Mouse (Mus musculus): ENCODE results near the gene Itgb2. TPM values are rescaled to one million over a fixed set of nuclear protein-coding genes. Genes with fewer than 3 reads are reported as not detected.

The Itgb2 gene
- polyA plus RNA-seq, 1 experiment from 2014 or later = 1.5 TPM

DNA sequence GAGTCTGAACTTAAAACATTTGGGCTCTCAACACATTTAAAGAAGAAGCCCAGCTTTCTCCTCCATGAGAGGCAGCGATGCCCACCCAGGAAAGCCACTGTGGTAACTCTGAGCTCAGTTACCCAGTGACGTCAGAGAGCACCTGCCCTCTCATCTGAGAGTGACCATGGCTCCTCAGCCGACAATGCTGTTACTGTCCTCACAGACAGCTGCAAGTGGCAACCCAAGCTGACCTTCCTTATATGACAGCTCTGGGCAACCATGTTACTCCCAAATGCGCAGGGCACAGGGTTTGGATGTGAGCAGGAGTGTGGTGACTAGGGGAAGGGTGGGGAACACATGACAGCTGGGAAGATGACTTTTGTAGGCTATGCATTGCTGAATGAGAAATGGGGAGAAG, 23.2 kb downstream of the Itgb2 start:
- WGBS = 66% methylated on average over 4 of the region's 4 CpGs
- Histone ChIP-seq H3K9ac (ENCODE audit: low read length) (no peak overlapping the region), H3K4me1 (ENCODE audit: control insufficient read depth in 2 of 2, insufficient read depth in 2 of 2, low read length in 2 of 2) (0 out of 4 replicates have a peak, but pooled peaks cover 0 to 4% of the 10 kb centered on the region in 2 experiments), H3K4me2 (ENCODE audit: low read length) (no peak overlapping the region), H3K9me3 (ENCODE audit: control insufficient read depth, low read length) (no peaks in the 10 kb centered on the region), H3K4me3 (ENCODE audit: control insufficient read depth in 1 of 2, insufficient read depth in 1 of 2, low read depth in 1 of 2, low read length in 2 of 2) (no peak overlapping the region), H3K27ac (replicated peaks in 1 of 2; ENCODE audit: control insufficient read depth in 1 of 2, insufficient read depth in 1 of 2, low read depth in 2 of 2, low read length in 2 of 2) (no peak overlapping the region), H3K36me3 (ENCODE audit: control insufficient read depth, insufficient read depth, low read length) (no peaks in the 10 kb centered on the region), H3K27me3 (ENCODE audit: control insufficient read depth, insufficient read depth, low read length) (no peaks in the 10 kb centered on the region)
- no peak for ATAC-seq (ENCODE audit: insufficient number of reproducible peaks, insufficient read depth, low FRiP score, low read depth)

DNA sequence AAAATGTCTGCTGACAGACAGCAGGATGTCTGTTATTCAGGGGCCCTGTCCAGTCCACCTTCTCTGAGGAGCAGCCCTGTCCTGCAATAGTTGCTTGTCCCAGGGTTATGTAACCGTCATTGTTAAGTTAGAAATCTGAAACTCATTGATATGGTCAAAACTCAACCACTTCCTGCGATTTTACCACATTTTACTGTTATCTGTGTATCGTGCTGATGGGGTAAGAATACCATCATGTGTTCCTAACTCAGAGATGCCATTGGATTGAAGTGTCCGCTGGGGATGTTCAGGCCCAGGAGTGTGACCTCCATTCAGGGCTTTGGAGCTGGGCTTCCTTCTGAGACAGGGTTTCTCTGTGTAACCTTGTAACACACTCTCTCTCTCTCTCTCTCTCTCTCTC, 24.9 kb downstream of the Itgb2 start:
- no peak overlapping the region for H3K4me2 ChIP-seq (ENCODE audit: low read length)
- H3K27me3 ChIP-seq (ENCODE audit: control insufficient read depth, insufficient read depth, low read length) = no peaks in the 10 kb centered on the region
- WGBS = 76% methylated on average over 4 of the region's 4 CpGs
- no peak overlapping the region for H3K27ac ChIP-seq (replicated peaks in 1 of 2; ENCODE audit: control insufficient read depth in 1 of 2, insufficient read depth in 1 of 2, low read depth in 2 of 2, low read length in 2 of 2)
- no peak overlapping the region for H3K9ac ChIP-seq (ENCODE audit: low read length)
- no peaks in the 10 kb centered on the region for H3K9me3 ChIP-seq (ENCODE audit: control insufficient read depth, low read length)
- H3K4me1 ChIP-seq (ENCODE audit: control insufficient read depth in 2 of 2, insufficient read depth in 2 of 2, low read length in 2 of 2) = no peaks in the 10 kb centered on the region
- no peaks in the 10 kb centered on the region for H3K36me3 ChIP-seq (ENCODE audit: control insufficient read depth, insufficient read depth, low read length)
- no peak for ATAC-seq (ENCODE audit: insufficient number of reproducible peaks, insufficient read depth, low FRiP score, low read depth)
- H3K4me3 ChIP-seq (ENCODE audit: control insufficient read depth in 1 of 2, insufficient read depth in 1 of 2, low read depth in 1 of 2, low read length in 2 of 2) = no peak overlapping the region

DNA sequence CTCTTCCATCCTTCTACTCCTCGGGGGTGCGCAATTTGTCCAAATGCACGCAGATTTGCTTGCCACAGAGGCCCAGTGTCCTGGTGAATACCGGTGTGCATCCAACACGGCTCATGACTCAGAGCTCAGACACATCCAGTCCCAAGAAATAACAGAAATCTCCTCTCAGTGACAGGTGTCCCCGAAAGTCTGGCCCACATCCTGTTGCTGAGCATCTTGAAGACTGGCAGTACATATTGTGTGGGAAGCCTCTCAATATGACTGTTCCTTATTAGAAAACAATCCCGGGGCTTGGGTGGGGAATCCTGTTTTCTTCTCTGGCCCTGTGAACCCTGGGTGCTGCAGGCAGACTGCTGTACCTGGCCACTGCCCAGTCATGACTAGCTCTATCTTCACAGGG, 26.6 kb downstream of the Itgb2 start:
- H3K27ac ChIP-seq (replicated peaks in 1 of 2; ENCODE audit: control insufficient read depth in 1 of 2, insufficient read depth in 1 of 2, low read depth in 2 of 2, low read length in 2 of 2) = no peak overlapping the region
- no peaks in the 10 kb centered on the region for H3K4me1 ChIP-seq (ENCODE audit: control insufficient read depth in 2 of 2, insufficient read depth in 2 of 2, low read length in 2 of 2)
- H3K36me3 ChIP-seq (ENCODE audit: control insufficient read depth, insufficient read depth, low read length) = no peaks in the 10 kb centered on the region
- no peak for ATAC-seq (ENCODE audit: insufficient number of reproducible peaks, insufficient read depth, low FRiP score, low read depth)
- H3K27me3 ChIP-seq (ENCODE audit: control insufficient read depth, insufficient read depth, low read length) = no peaks in the 10 kb centered on the region
- 82% methylated on average over 7 of the region's 7 CpGs for WGBS
- no peaks in the 10 kb centered on the region for H3K9me3 ChIP-seq (ENCODE audit: control insufficient read depth, low read length)
- no peak overlapping the region for H3K4me2 ChIP-seq (ENCODE audit: low read length)
- no peak overlapping the region for H3K9ac ChIP-seq (ENCODE audit: low read length)
- no peak overlapping the region for H3K4me3 ChIP-seq (ENCODE audit: control insufficient read depth in 1 of 2, insufficient read depth in 1 of 2, low read depth in 1 of 2, low read length in 2 of 2)

DNA sequence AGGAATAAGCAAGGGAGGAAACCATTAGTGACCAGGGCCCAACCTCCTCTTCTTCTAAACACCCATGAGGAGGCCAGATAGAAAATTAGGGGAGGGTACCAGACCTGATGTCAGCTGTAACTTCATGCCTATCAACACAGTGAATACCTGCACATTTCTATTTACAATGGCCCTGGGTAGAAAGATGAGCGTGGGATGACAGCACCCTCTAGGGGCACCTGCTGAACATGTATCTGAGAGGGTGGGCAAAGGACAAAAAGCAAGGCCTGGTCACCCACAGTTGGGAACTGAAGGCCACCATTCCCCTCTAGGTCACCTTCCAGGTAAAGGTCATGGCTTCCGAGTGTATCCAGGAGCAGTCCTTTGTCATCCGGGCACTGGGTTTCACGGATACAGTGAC, 27.6 kb downstream of the Itgb2 start:
- no peak overlapping the region for H3K27ac ChIP-seq (replicated peaks in 1 of 2; ENCODE audit: control insufficient read depth in 1 of 2, insufficient read depth in 1 of 2, low read depth in 2 of 2, low read length in 2 of 2)
- no peak overlapping the region for H3K4me2 ChIP-seq (ENCODE audit: low read length)
- no peaks in the 10 kb centered on the region for H3K4me1 ChIP-seq (ENCODE audit: control insufficient read depth in 2 of 2, insufficient read depth in 2 of 2, low read length in 2 of 2)
- H3K9ac ChIP-seq (ENCODE audit: low read length) = no peak overlapping the region
- H3K4me3 ChIP-seq (ENCODE audit: control insufficient read depth in 1 of 2, insufficient read depth in 1 of 2, low read depth in 1 of 2, low read length in 2 of 2) = no peak overlapping the region
- H3K36me3 ChIP-seq (ENCODE audit: control insufficient read depth, insufficient read depth, low read length) = no peaks in the 10 kb centered on the region
- no peaks in the 10 kb centered on the region for H3K9me3 ChIP-seq (ENCODE audit: control insufficient read depth, low read length)
- ATAC-seq (ENCODE audit: insufficient number of reproducible peaks, insufficient read depth, low FRiP score, low read depth) = no peak
- no peaks in the 10 kb centered on the region for H3K27me3 ChIP-seq (ENCODE audit: control insufficient read depth, insufficient read depth, low read length)
- WGBS = 84% methylated on average over 4 of the region's 4 CpGs

DNA sequence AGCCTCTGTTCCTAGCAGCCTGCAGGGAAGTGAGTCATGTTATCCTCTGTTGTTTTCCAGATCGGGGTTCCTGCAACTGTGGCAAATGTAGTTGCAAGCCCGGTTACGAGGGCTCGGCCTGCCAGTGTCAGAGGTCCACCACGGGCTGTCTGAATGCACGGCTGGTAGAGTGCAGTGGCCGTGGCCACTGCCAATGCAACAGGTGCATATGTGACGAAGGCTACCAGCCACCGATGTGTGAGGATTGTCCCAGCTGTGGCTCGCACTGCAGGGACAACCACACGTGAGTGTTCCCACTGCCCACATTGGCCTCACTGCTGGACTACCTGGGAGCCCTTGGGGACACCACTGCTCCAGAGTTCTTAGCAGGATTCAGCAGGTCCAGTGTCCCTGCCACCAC, 30.0 kb downstream of the Itgb2 start:
- 78% methylated on average over 11 of the region's 11 CpGs for WGBS
- Histone ChIP-seq H3K27me3 (ENCODE audit: control insufficient read depth, insufficient read depth, low read length) (no peaks in the 10 kb centered on the region), H3K4me3 (ENCODE audit: control insufficient read depth in 1 of 2, insufficient read depth in 1 of 2, low read depth in 1 of 2, low read length in 2 of 2) (no peak overlapping the region), H3K4me1 (ENCODE audit: control insufficient read depth in 2 of 2, insufficient read depth in 2 of 2, low read length in 2 of 2) (no peaks in the 10 kb centered on the region), H3K27ac (replicated peaks in 1 of 2; ENCODE audit: control insufficient read depth in 1 of 2, insufficient read depth in 1 of 2, low read depth in 2 of 2, low read length in 2 of 2) (no peak overlapping the region), H3K36me3 (ENCODE audit: control insufficient read depth, insufficient read depth, low read length) (no peaks in the 10 kb centered on the region), H3K9ac (ENCODE audit: low read length) (no peak overlapping the region), H3K9me3 (ENCODE audit: control insufficient read depth, low read length) (no peaks in the 10 kb centered on the region), H3K4me2 (ENCODE audit: low read length) (no peak overlapping the region)
- no peak for ATAC-seq (ENCODE audit: insufficient number of reproducible peaks, insufficient read depth, low FRiP score, low read depth)

DNA sequence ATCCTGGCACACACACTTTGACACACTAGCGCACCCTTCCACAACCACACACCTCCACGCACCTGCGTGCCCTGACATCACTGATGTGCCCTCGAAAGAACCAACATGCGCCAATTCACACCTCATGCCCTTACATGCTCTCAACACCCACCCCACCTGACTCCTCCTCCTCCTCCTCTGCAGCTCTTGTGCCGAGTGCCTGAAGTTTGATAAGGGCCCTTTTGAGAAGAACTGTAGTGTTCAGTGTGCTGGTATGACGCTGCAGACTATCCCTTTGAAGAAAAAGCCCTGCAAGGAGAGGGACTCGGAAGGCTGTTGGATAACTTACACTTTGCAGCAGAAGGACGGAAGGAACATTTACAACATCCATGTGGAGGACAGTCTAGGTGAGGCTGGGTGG, 30.8 kb downstream of the Itgb2 start:
- Histone ChIP-seq H3K27me3 (ENCODE audit: control insufficient read depth, insufficient read depth, low read length) (no peaks in the 10 kb centered on the region), H3K27ac (replicated peaks in 1 of 2; ENCODE audit: control insufficient read depth in 1 of 2, insufficient read depth in 1 of 2, low read depth in 2 of 2, low read length in 2 of 2) (no peak overlapping the region), H3K4me1 (ENCODE audit: control insufficient read depth in 2 of 2, insufficient read depth in 2 of 2, low read length in 2 of 2) (no peaks in the 10 kb centered on the region), H3K4me3 (ENCODE audit: control insufficient read depth in 1 of 2, insufficient read depth in 1 of 2, low read depth in 1 of 2, low read length in 2 of 2) (no peak overlapping the region), H3K9me3 (ENCODE audit: control insufficient read depth, low read length) (no peaks in the 10 kb centered on the region), H3K4me2 (ENCODE audit: low read length) (no peak overlapping the region), H3K9ac (ENCODE audit: low read length) (no peak overlapping the region), H3K36me3 (ENCODE audit: control insufficient read depth, insufficient read depth, low read length) (no peaks in the 10 kb centered on the region)
- ATAC-seq (ENCODE audit: insufficient number of reproducible peaks, insufficient read depth, low FRiP score, low read depth) = no peak
- WGBS = 64% methylated on average over 9 of the region's 9 CpGs

DNA sequence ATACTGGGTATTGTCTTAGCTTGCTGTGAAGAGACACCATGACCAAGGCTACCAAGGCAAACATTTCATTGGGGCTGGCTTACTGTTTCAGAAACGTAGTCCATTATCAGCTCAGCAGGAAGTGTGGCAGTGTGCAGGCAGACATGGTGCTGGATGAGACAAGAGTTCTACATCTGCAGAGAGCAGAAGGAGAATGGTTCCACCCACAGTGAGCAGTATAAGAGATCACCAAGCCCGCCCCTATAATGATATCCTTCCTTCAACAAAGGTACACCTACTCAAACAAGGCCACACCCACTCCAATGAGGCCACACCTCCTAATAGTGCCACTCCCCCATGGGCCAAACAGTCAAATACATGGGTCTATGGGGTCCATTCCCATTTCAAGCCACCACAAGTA, 31.5 kb downstream of the Itgb2 start:
- no peak for ATAC-seq (ENCODE audit: insufficient number of reproducible peaks, insufficient read depth, low FRiP score, low read depth)
- Histone ChIP-seq H3K27me3 (ENCODE audit: control insufficient read depth, insufficient read depth, low read length) (no peaks in the 10 kb centered on the region), H3K4me1 (ENCODE audit: control insufficient read depth in 2 of 2, insufficient read depth in 2 of 2, low read length in 2 of 2) (no peaks in the 10 kb centered on the region), H3K4me3 (ENCODE audit: control insufficient read depth in 1 of 2, insufficient read depth in 1 of 2, low read depth in 1 of 2, low read length in 2 of 2) (no peak overlapping the region), H3K9ac (ENCODE audit: low read length) (no peak overlapping the region), H3K9me3 (ENCODE audit: control insufficient read depth, low read length) (no peaks in the 10 kb centered on the region), H3K36me3 (ENCODE audit: control insufficient read depth, insufficient read depth, low read length) (no peaks in the 10 kb centered on the region), H3K4me2 (ENCODE audit: low read length) (no peak overlapping the region), H3K27ac (replicated peaks in 1 of 2; ENCODE audit: control insufficient read depth in 1 of 2, insufficient read depth in 1 of 2, low read depth in 2 of 2, low read length in 2 of 2) (no peak overlapping the region)
- 59% methylated on average over 2 of the region's 2 CpGs for WGBS

DNA sequence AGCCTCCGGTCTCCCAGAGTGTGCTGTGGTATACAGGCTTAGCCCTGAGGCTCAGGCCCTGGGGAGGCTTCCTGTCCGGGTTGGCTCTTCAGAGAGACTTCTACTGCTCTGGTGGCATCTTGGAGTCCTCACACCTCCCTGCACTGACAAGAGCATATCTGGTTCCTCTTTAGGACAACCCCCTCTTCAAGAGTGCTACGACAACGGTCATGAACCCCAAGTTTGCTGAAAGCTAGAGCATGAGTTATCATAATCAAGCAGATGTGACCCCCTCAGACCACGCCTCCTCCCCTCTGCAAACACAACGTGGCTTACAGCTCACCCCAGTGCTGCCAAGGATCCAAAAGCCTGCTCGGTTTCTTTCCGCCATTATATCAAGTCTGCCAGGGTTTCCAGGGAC, 35.0 kb downstream of the Itgb2 start:
- H3K4me1 ChIP-seq (ENCODE audit: control insufficient read depth in 2 of 2, insufficient read depth in 2 of 2, low read length in 2 of 2) = no peaks in the 10 kb centered on the region; a peak in 1 of 4 replicates
- H3K36me3 ChIP-seq (ENCODE audit: control insufficient read depth, insufficient read depth, low read length) = no peaks in the 10 kb centered on the region
- no peaks in the 10 kb centered on the region for H3K9me3 ChIP-seq (ENCODE audit: control insufficient read depth, low read length)
- H3K27me3 ChIP-seq (ENCODE audit: control insufficient read depth, insufficient read depth, low read length) = no peaks in the 10 kb centered on the region
- H3K9ac ChIP-seq (ENCODE audit: low read length) = no peak overlapping the region
- 65% methylated on average over 8 of the region's 8 CpGs for WGBS
- no peak overlapping the region for H3K4me3 ChIP-seq (ENCODE audit: control insufficient read depth in 1 of 2, insufficient read depth in 1 of 2, low read depth in 1 of 2, low read length in 2 of 2)
- no peak for ATAC-seq (ENCODE audit: insufficient number of reproducible peaks, insufficient read depth, low FRiP score, low read depth)
- no peak overlapping the region for H3K4me2 ChIP-seq (ENCODE audit: low read length)
- no peak overlapping the region for H3K27ac ChIP-seq (replicated peaks in 1 of 2; ENCODE audit: control insufficient read depth in 1 of 2, insufficient read depth in 1 of 2, low read depth in 2 of 2, low read length in 2 of 2)
